Mouse (Mus musculus): Measurements from ENCODE around the gene Kmt2e. TPM values are rescaled to one million over a fixed set of nuclear protein-coding genes. Genes with fewer than 3 reads are reported as not detected.
"Not testable (repeated sequence)": the region's sequence is repeated elsewhere in the genome, so short reads cannot be mapped to it uniquely, and the experiment has no call there.

Gene Kmt2e
- polyA plus RNA-seq, 1 experiment = 44.7 TPM

- H3K4me3 ChIP-seq (ENCODE audit: insufficient read depth, low read length) = no peak overlapping the region
- TF ChIP-seq CTCF (IDR thresholded peaks at IDR 0.05; ENCODE audit: extremely low read depth, insufficient read depth, low read length) (no peak), POLR2A (IDR thresholded peaks at IDR 0.05; ENCODE audit: extremely low read depth, insufficient read depth, low read length) (no peak)
- H3K27ac ChIP-seq (ENCODE audit: insufficient read depth, low read length) = no peak overlapping the region
- H3K4me1 ChIP-seq (ENCODE audit: control insufficient read depth, insufficient read depth, low read length) = peaks cover 5% of the 10 kb centered on the region; the same call in 1 of the 2 replicates
These were observed 85.4 kb downstream of the Kmt2e start for GRCm38 (mm10) chr5:23519679-23520078.

- TF ChIP-seq CTCF (IDR thresholded peaks at IDR 0.05; ENCODE audit: extremely low read depth, insufficient read depth, low read length) (no peak), POLR2A (IDR thresholded peaks at IDR 0.05; ENCODE audit: extremely low read depth, insufficient read depth, low read length) (no peak)
- H3K4me3 ChIP-seq (ENCODE audit: insufficient read depth, low read length) = no peak overlapping the region
- H3K4me1 ChIP-seq (ENCODE audit: control insufficient read depth, insufficient read depth, low read length) = peaks cover 14% of the 10 kb centered on the region
- H3K27ac ChIP-seq (ENCODE audit: insufficient read depth, low read length) = no peak overlapping the region
These were observed 87.4 kb downstream of the Kmt2e start for GRCm38 (mm10) chr5:23521645-23522044.

GRCm38 (mm10) chr5:23523936-23524335 is 89.7 kb downstream of the Kmt2e start:
- H3K4me3 ChIP-seq (ENCODE audit: insufficient read depth, low read length) = no peak overlapping the region
- no peak for TF ChIP-seq POLR2A (IDR thresholded peaks at IDR 0.05; ENCODE audit: extremely low read depth, insufficient read depth, low read length)
- TF ChIP-seq CTCF (IDR thresholded peaks at IDR 0.05; ENCODE audit: extremely low read depth, insufficient read depth, low read length) = no peak
- peaks cover 16% of the 10 kb centered on the region for H3K4me1 ChIP-seq (ENCODE audit: control insufficient read depth, insufficient read depth, low read length)
- no peak overlapping the region for H3K27ac ChIP-seq (ENCODE audit: insufficient read depth, low read length)

GRCm38 (mm10) chr5:23524621-23525020 is 90.4 kb downstream of the Kmt2e start:
- peaks cover 14% of the 10 kb centered on the region for H3K4me1 ChIP-seq (ENCODE audit: control insufficient read depth, insufficient read depth, low read length)
- TF ChIP-seq POLR2A (IDR thresholded peaks at IDR 0.05; ENCODE audit: extremely low read depth, insufficient read depth, low read length) = no peak
- TF ChIP-seq CTCF (IDR thresholded peaks at IDR 0.05; ENCODE audit: extremely low read depth, insufficient read depth, low read length) = no peak
- H3K27ac ChIP-seq (ENCODE audit: insufficient read depth, low read length) = no peak overlapping the region
- no peak overlapping the region for H3K4me3 ChIP-seq (ENCODE audit: insufficient read depth, low read length)

GRCm38 (mm10) chr5:23531100-23531499 is 96.9 kb downstream of the Kmt2e start:
- H3K4me1 ChIP-seq (ENCODE audit: control insufficient read depth, insufficient read depth, low read length) = peaks cover 14% of the 10 kb centered on the region
- TF ChIP-seq CTCF (IDR thresholded peaks at IDR 0.05; ENCODE audit: extremely low read depth, insufficient read depth, low read length) (no peak), POLR2A (IDR thresholded peaks at IDR 0.05; ENCODE audit: extremely low read depth, insufficient read depth, low read length) (no peak)
- H3K4me3 ChIP-seq (ENCODE audit: insufficient read depth, low read length) = no peak overlapping the region
- peak overlapping the region; percentile 75 for H3K27ac ChIP-seq (ENCODE audit: insufficient read depth, low read length)

- Histone ChIP-seq H3K4me1 (ENCODE audit: control insufficient read depth, insufficient read depth, low read length) (peaks cover 13% of the 10 kb centered on the region), H3K27ac (ENCODE audit: insufficient read depth, low read length) (peak overlapping the region; percentile 75), H3K4me3 (ENCODE audit: insufficient read depth, low read length) (no peak overlapping the region)
- TF ChIP-seq CTCF (IDR thresholded peaks at IDR 0.05; ENCODE audit: extremely low read depth, insufficient read depth, low read length) = no peak
- peak; percentile 51; the same call in 1 of the 2 replicates for TF ChIP-seq POLR2A (IDR thresholded peaks at IDR 0.05; ENCODE audit: extremely low read depth, insufficient read depth, low read length)
These were observed 97.4 kb downstream of the Kmt2e start for GRCm38 (mm10) chr5:23531541-23532096.

GRCm38 (mm10) chr5:23535692-23536091 is 101.5 kb downstream of the Kmt2e start:
- Histone ChIP-seq H3K4me3 (ENCODE audit: insufficient read depth, low read length) (no peak overlapping the region), H3K4me1 (ENCODE audit: control insufficient read depth, insufficient read depth, low read length) (peaks cover 8% of the 10 kb centered on the region), H3K27ac (ENCODE audit: insufficient read depth, low read length) (no peak overlapping the region)
- TF ChIP-seq CTCF (IDR thresholded peaks at IDR 0.05; ENCODE audit: extremely low read depth, insufficient read depth, low read length) = no peak
- no peak for TF ChIP-seq POLR2A (IDR thresholded peaks at IDR 0.05; ENCODE audit: extremely low read depth, insufficient read depth, low read length)

GRCm38 (mm10) chr5:23551687-23552086 is 117.4 kb downstream of the Kmt2e start:
- Histone ChIP-seq H3K4me3 (ENCODE audit: insufficient read depth, low read length) (no peak overlapping the region), H3K27ac (ENCODE audit: insufficient read depth, low read length) (no peak overlapping the region), H3K4me1 (ENCODE audit: control insufficient read depth, insufficient read depth, low read length) (peaks cover 5% of the 10 kb centered on the region; the same call in 1 of the 2 replicates)
- TF ChIP-seq POLR2A (IDR thresholded peaks at IDR 0.05; ENCODE audit: extremely low read depth, insufficient read depth, low read length) (no peak), CTCF (IDR thresholded peaks at IDR 0.05; ENCODE audit: extremely low read depth, insufficient read depth, low read length) (no peak)

GRCm38 (mm10) chr5:23553338-23553737 is 119.1 kb downstream of the Kmt2e start:
- H3K4me1 ChIP-seq (ENCODE audit: control insufficient read depth, insufficient read depth, low read length); H3K4me3 ChIP-seq (ENCODE audit: insufficient read depth, low read length); H3K27ac ChIP-seq (ENCODE audit: insufficient read depth, low read length): not testable (repeated sequence)
